Mouse (Mus musculus) limb, embryonic 15.5 days (tissue): ENCODE results near the gene Rars. TPM values are rescaled to one million over a fixed set of nuclear protein-coding genes. Genes with fewer than 3 reads are reported as not detected.
"Not testable (repeated sequence)": the region's sequence is repeated elsewhere in the genome, so short reads cannot be mapped to it uniquely, and the experiment has no call there.

ENCODE experiments used
- ATAC-seq: fragments of 200-750 bp; cut with Nextera tagmentation; 2 replicates; pipeline ENCODE4 v1.8.0; 2017; ENCODE audit warnings: low read depth, moderate TSS enrichment; ENCODE audit not compliant: insufficient number of reproducible peaks, low FRiP score, low TSS enrichment
- H3K27ac ChIP-seq: fragments of 300-500 bp; sonication (generic); 2 replicates; pipeline ENCODE4 v1.5.1; 2015; ENCODE audit warnings: moderate library complexity, mild to moderate bottlenecking, inconsistent platforms
- H3K27me3 ChIP-seq: fragments of 300-500 bp; sonication (generic); 2 replicates; pipeline ENCODE4 v1.6.1; 2015; ENCODE audit warnings: inconsistent platforms
- H3K36me3 ChIP-seq: fragments of 300-500 bp; sonication (generic); 2 replicates; pipeline ENCODE4 v1.6.1; 2015; ENCODE audit warnings: inconsistent platforms
- H3K4me1 ChIP-seq: fragments of 300-500 bp; sonication (generic); 2 replicates; pipeline ENCODE4 v1.6.1; 2015; ENCODE audit warnings: inconsistent platforms
- H3K4me2 ChIP-seq: fragments of 300-500 bp; sonication (generic); 2 replicates; pipeline ENCODE4 v1.6.1; 2015; ENCODE audit warnings: mild to moderate bottlenecking, inconsistent platforms
- H3K4me3 ChIP-seq: fragments of 300-500 bp; sonication (generic); 2 replicates; pipeline ENCODE4 v1.5.1; 2015; ENCODE audit warnings: mild to moderate bottlenecking, inconsistent platforms
- H3K9ac ChIP-seq: fragments of 300-500 bp; sonication (generic); 2 replicates; pipeline ENCODE4 v1.6.1; 2015; ENCODE audit warnings: inconsistent platforms
- H3K9me3 ChIP-seq: fragments of 300-500 bp; sonication (generic); 2 replicates; pipeline ENCODE4 v1.6.1; 2016; ENCODE audit warnings: inconsistent platforms
- WGBS: fragments of 180-500 bp; shearing (Covaris S2); methylation state at CpG from one replicate; pipeline ENCODE4 v1.1.7; 2015; 5-methylcytosine and 5-hydroxymethylcytosine counted together
- polyA plus RNA-seq: library from polyadenylated mRNA; unstranded; fragments of >200 nt; fragmentation: Nextera tagmentation; extraction: Ambion mirVana; gene quantifications from 2 replicates; pipeline ENCODE4 v1.2.1, GENCODE M21; 2015

The Rars gene
- polyA plus RNA-seq, 1 experiment from 2014 or later, result 84.2 TPM

DNA sequence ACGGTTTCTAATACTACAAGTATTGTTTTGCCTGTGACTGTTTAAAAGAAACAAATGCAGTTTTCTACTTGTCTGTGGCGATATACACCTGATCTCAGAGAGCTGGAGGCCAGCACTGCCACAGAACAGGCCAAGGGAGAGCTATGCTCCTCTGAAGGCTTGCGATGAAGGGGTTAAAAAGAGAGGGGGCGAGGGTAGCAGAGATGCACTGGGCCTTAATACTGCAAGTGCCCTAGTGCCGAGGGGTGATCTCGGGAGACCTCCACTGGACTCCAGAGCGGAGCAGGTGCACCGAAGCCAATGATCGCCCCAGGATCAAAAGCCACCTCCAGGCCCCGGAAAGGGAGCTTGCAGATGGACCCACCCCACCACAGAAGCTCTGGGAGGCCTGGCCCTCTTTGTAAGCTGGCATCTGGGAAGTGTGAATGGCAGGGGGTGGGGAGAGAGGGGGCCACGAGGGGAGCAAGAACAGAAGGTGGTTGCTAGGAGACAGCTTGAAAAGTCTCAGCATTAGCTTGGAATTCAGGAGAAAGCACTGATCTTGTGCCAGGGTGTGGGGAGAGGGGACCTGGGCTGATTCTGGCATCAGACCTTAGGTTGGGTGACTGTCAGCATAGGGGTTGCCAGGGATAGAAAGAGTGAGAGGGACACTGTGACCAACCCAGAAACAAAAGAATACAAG is 22.2 kb upstream of the Rars start:
- ATAC-seq, result no peak
- Histone ChIP-seq H3K27ac (no peak overlapping the region), H3K9me3 (no peaks in the 10 kb centered on the region), H3K9ac (no peak overlapping the region), H3K4me3 (no peak overlapping the region), H3K4me2 (no peak overlapping the region), H3K4me1 (no peaks in the 10 kb centered on the region), H3K27me3 (no peaks in the 10 kb centered on the region), H3K36me3 (no peaks in the 10 kb centered on the region)
- 53% methylated on average over 11 of the region's 11 CpGs for WGBS

DNA sequence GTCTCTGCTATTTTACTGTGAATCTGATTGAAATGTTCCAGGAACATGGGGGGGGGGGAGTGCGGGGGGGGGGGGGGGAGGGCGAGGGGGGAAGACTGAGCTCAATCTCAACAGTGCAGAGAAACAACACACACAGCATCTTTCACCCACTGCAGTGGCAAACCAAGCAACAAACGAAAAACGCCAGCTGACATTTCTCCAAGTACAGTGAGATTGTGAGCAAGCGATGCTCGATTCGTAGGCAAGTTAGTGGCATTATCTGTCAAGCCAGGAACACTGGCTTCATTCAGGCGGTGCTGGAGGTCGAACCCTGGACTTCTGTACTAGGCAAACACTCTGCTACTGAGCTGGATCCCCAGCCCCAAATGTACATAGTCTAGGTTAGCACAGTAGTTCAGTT is 21.3 kb upstream of the Rars start:
- H3K36me3 ChIP-seq, result no peaks in the 10 kb centered on the region
- no peak overlapping the region for H3K4me3 ChIP-seq
- no peak for ATAC-seq
- no peaks in the 10 kb centered on the region for H3K27me3 ChIP-seq
- no peaks in the 10 kb centered on the region for H3K4me1 ChIP-seq
- no peak overlapping the region for H3K9ac ChIP-seq
- no peaks in the 10 kb centered on the region for H3K9me3 ChIP-seq
- no peak overlapping the region for H3K4me2 ChIP-seq
- 91% methylated on average over 7 of the region's 9 CpGs for WGBS
- H3K27ac ChIP-seq, result no peak overlapping the region

DNA sequence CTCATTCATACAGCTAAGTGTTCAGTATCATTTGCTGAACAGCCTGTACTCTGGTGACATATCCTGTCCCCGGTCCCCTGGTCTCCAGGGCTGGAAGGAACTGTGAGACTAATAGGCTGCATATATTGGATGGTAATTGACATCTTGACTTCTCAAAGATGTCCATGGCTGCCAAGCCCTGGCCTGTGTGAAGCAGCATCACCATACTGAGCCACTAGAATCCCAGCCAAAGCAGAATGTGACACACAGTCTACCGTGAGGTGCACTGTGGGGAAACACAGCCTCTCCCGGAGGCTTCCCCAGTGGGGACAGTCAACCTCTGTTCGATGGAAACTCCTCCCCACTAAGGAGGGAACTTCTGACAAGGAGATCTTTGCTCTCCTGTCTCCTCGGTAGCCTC is 20.6 kb upstream of the Rars start:
- H3K9ac ChIP-seq, result no peak overlapping the region
- H3K4me3 ChIP-seq, result no peak overlapping the region
- H3K9me3 ChIP-seq, result no peaks in the 10 kb centered on the region
- ATAC-seq, result no peak
- H3K4me1 ChIP-seq, result no peaks in the 10 kb centered on the region
- H3K4me2 ChIP-seq, result no peak overlapping the region
- H3K27ac ChIP-seq, result no peak overlapping the region
- no peaks in the 10 kb centered on the region for H3K36me3 ChIP-seq
- WGBS, result 81% methylated on average over 5 of the region's 5 CpGs
- H3K27me3 ChIP-seq, result no peaks in the 10 kb centered on the region

DNA sequence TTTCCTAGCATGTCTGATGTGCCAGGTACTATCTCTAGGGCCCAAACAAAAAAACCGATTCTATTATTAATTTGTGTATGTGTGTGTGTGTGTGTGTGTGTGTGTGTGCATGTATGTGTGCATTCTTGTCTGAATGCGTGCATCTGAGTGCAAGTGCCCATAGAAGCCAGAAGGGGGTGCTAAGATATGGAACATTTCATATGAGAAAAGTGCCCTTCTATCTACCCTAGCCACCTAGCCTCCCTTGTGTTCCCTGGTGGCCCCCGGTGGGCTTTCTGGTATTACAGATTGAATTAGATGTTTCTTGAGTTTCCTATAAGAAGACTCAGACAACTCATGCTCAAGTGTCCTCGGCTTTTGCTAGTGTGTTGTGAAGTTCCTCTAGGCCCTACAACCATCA is 19.3 kb upstream of the Rars start:
- ATAC-seq, result no peak
- WGBS, result 89% methylated on average over 4 of the region's 4 CpGs

DNA sequence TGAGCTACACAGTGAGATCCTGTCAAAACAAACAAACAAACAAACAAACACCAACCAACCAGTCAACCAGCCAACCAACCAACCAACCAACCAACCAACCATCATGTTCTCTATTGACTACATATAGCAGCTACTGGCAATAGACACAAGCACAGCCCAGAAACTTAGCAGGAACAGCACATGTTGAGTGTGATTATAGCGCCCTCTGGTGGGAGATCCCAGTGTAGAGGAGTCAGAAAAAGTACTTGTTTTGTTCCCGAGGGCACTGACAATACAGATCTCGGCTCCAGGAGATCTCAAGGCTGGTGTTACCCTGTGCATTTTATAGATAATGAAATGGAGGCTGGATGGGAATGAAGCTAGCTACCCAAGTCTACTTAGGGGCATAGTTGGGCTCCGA is 18.4 kb upstream of the Rars start:
- H3K27ac ChIP-seq, result no peak overlapping the region
- ATAC-seq, result no peak
- no peaks in the 10 kb centered on the region for H3K36me3 ChIP-seq
- no peaks in the 10 kb centered on the region for H3K4me1 ChIP-seq
- H3K27me3 ChIP-seq, result no peaks in the 10 kb centered on the region
- 56% methylated on average over 4 of the region's 4 CpGs for WGBS
- no peak overlapping the region for H3K9ac ChIP-seq
- no peak overlapping the region for H3K4me3 ChIP-seq
- no peaks in the 10 kb centered on the region for H3K9me3 ChIP-seq
- H3K4me2 ChIP-seq, result no peak overlapping the region

More for the DNA sequence above, 19.3 kb upstream of the Rars start:
- H3K4me2 ChIP-seq, result no peak overlapping the region
- no peak overlapping the region for H3K4me3 ChIP-seq
- H3K36me3 ChIP-seq, result no peaks in the 10 kb centered on the region
- H3K9ac ChIP-seq, result no peak overlapping the region
- no peak overlapping the region for H3K27ac ChIP-seq
- no peaks in the 10 kb centered on the region for H3K4me1 ChIP-seq
- no peaks in the 10 kb centered on the region for H3K9me3 ChIP-seq
- no peaks in the 10 kb centered on the region for H3K27me3 ChIP-seq

DNA sequence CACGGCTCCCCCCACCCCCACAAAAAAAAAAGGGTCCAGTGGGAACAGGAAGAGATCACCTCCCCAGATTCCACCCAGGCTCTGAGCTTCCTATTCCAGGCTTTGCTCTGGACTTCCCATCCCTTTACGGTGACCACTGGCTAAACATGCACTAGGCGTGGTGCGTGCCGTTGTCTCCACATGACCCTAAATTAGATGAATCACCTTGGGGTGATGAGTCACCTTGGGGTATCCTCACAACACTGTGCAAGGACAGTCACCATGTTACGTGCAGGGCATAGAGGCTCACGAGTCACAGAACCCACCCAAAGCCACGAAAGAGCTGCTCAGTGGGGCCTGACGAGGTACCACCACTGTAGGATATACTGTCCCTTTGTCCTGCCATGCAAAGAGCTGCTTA is 10.0 kb upstream of the Rars start:
- Histone ChIP-seq H3K27ac (no peak overlapping the region), H3K36me3 (0 out of 2 replicates have a peak, but pooled peaks cover 3% of the 10 kb centered on the region), H3K4me3 (no peak overlapping the region), H3K4me2 (no peak overlapping the region), H3K27me3 (no peaks in the 10 kb centered on the region), H3K9ac (no peak overlapping the region), H3K4me1 (no peaks in the 10 kb centered on the region), H3K9me3 (no peaks in the 10 kb centered on the region)
- ATAC-seq, result no peak
- 82% methylated on average over 9 of the region's 9 CpGs for WGBS

DNA sequence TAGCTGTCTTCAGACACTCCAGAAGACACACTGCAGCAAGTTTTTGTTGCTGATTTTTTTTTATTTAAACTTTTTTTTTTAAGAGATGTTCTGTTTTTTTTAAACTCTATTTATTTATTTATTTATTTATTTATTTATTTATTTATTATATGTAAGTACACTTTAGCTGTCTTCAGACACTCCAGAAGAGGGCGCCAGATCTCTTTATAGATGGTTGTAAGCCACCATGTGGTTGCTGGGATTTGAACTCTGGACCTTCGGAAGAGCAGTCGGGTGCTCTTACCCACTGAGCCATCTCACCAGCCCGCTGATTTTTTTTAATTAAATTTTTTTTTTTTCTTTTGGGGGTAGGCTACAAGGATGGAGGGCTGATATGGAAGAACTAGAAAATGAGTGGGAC is 8.3 kb upstream of the Rars start:
- H3K27me3 ChIP-seq, H3K4me3 ChIP-seq, ATAC-seq, H3K9ac ChIP-seq, H3K9me3 ChIP-seq, H3K36me3 ChIP-seq, H3K27ac ChIP-seq, H3K4me1 ChIP-seq, H3K4me2 ChIP-seq: not testable (repeated sequence)
- WGBS, result 83% methylated on average over 4 of the region's 4 CpGs

DNA sequence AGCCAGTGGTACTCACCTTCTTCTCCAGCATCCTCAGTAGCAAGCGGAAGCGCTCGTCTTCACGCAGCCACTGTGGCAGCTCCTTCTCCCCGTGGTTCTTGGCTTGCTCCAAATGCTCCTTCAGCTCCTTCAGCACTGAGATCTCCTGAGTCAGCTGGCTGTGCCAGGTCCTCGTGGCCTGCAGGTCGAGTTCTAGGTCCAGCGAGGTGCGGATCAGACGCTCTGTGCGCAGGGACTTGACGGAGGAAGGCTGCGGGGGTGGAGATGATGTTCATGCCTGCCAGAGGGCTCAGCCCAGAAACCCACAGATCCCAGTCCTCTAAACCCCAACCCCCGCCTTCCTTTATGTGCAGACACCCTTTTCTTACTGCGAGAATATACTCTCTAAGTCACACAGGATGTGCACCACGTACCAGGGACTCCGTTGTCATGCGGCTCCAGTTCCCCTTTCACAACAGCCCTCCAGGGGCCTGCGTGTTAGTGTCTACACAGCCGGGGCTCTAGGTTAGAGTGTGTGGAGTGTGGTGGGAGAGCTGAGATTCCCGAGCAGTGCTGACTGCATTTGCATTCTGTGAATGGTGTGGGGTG is 7.5 kb upstream of the Rars start:
- 86% methylated on average over 21 of the region's 21 CpGs for WGBS
- ATAC-seq, result no peak
- Histone ChIP-seq H3K4me1 (peaks cover 4% of the 10 kb centered on the region; the same call in 1 of the 2 replicates), H3K9ac (no peak overlapping the region), H3K27ac (no peak overlapping the region), H3K4me3 (no peak overlapping the region), H3K4me2 (no peak overlapping the region), H3K36me3 (0 out of 2 replicates have a peak, but pooled peaks cover 3% of the 10 kb centered on the region), H3K27me3 (no peaks in the 10 kb centered on the region), H3K9me3 (no peaks in the 10 kb centered on the region)

DNA sequence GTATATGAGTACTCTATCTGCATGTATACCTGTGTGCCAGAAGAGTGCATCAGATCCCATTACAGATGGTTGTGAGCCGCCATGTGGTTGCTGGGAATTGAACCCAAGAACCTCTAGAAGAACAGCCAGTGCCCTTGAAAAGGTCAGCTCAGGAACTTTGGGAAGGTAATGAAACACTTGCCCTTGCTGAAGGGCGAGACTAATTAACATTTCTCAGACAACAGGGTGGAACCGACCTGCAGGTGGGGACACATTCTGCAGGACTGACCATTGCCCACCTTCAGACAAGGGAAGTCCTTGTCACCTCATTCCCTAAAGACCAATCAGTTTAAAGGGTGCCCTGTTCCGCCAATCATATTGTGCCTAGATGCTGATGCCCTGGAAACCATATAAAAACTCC is 6.5 kb upstream of the Rars start:
- H3K36me3 ChIP-seq, H3K4me2 ChIP-seq, H3K27ac ChIP-seq, H3K9ac ChIP-seq, H3K27me3 ChIP-seq, H3K4me3 ChIP-seq, H3K4me1 ChIP-seq, H3K9me3 ChIP-seq, ATAC-seq: not testable (repeated sequence)
- 87% methylated on average over 4 of the region's 4 CpGs for WGBS

DNA sequence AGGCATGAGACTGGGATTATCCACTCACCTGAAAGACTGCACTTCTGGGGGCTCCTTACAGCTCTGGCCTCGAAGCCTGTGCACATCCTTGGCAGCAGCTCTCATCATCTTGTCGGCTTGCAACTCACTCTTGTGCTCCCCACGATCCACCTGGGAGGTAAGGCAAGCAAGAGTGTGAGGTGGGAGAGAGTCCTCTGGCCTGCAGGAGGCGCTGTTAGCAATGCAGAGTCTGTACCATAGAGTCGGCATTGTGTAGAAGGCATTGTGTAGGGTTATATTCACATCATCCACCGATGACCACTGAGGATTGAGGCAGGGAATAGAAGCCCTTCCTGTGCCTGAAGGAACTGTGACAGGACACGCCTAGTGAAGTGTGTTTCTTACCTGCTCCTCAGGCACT is 6.0 kb upstream of the Rars start:
- no peaks in the 10 kb centered on the region for H3K9me3 ChIP-seq
- no peak overlapping the region for H3K27ac ChIP-seq
- H3K27me3 ChIP-seq, result no peaks in the 10 kb centered on the region
- 80% methylated on average over 7 of the region's 7 CpGs for WGBS
- no peak overlapping the region for H3K4me3 ChIP-seq
- no peak overlapping the region for H3K9ac ChIP-seq
- peaks cover 4% of the 10 kb centered on the region; the same call in 1 of the 2 replicates for H3K4me1 ChIP-seq
- H3K4me2 ChIP-seq, result no peak overlapping the region
- ATAC-seq, result no peak
- H3K36me3 ChIP-seq, result 0 out of 2 replicates have a peak, but pooled peaks cover 3% of the 10 kb centered on the region

DNA sequence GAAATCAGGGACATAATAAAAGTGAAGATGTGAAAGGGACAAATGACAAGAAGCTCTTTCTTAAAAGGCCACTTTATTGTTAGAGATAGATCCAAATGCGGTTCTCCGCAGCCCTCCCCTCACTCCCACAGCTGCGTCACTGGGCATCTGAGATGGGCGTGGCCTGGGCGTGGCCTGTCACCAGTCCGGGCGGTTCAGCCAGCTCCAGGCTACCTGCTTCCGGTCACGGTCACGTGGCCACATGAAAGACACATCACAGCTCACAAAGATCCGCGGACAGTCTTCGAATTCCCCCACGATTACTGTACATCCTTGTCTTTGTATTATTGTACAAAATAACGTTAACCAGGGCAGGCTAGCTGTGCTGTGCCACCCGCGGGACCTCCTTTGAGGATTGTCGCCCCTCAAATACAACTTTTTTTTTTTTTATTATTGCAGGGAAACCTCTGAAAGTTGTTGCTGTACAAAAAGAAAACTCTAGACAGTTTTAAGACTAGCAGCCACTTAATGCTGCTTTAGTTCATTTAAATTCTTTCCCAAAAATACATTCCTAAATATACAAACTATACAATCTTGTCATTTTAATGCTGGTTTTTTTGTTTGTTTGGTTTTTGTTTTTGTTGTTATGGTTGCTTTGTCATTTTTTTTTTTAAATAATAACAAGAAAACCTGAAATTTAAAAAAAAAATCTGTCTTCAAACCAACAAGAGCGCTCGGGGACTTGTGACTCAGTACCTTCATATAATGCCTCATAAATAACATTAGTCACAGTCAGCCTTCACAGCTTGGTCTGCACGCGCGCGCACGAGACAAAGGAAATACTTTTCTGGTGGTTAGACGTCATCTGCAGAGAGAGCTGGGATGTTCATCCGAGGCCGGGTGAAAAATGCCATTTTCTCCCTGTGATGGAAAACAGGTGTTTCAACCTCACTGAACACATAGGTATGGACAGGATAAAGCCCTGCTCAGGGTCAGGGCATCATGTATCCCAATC is 4.3 kb upstream of the Rars start:
- H3K4me2 ChIP-seq, result peak overlapping the region; percentile 60
- peaks cover 4% of the 10 kb centered on the region for H3K4me1 ChIP-seq
- ATAC-seq, result peak; percentile 76
- H3K9me3 ChIP-seq, result no peaks in the 10 kb centered on the region
- 0 out of 2 replicates have a peak, but pooled peaks cover 3% of the 10 kb centered on the region for H3K36me3 ChIP-seq
- 16% methylated on average over 28 of the region's 28 CpGs for WGBS
- H3K27me3 ChIP-seq, result no peaks in the 10 kb centered on the region
- H3K27ac ChIP-seq, result no peak overlapping the region; the same call in 1 of the 2 replicates
- no peak overlapping the region for H3K9ac ChIP-seq
- peak overlapping the region; percentile 37 for H3K4me3 ChIP-seq
